Mouse (Mus musculus): ENCODE data around the gene Tmem170. TPM values are rescaled to one million over a fixed set of nuclear protein-coding genes. Genes with fewer than 3 reads are reported as not detected.

Tmem170 gene
- polyA plus RNA-seq, 1 experiment from 2014 or later: 5.9 TPM

DNA sequence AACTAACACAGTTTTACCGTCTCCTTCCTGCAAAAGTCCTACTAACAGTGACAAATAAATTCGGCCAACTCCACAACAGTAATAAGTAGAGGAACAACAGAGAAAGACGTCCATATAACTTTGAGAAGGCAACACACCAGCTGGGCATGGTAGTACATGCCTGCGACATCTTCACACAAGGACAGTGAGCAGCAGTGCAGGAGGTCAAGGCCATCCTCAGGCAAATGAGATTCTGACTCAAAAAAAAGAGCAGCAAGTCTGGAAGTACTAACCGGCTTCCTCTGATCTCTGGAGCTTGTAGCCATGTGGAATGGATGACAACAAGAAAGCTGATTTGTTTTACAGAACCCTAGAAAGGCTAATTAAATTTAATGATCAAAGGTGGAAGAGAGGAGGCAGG is 43.6 kb downstream of the Tmem170 start:
- no peaks in the 10 kb centered on the region for H3K27me3 ChIP-seq
- no peak overlapping the region for H3K9ac ChIP-seq
- H3K27ac ChIP-seq (replicated peaks): no peak overlapping the region
- no peak for ATAC-seq (ENCODE audit: low read depth)
- peaks cover 70% of the 10 kb centered on the region for H3K36me3 ChIP-seq
- WGBS: 78% methylated on average over 5 of the region's 5 CpGs
- no peak overlapping the region for H3K4me3 ChIP-seq
- H3K4me1 ChIP-seq (replicated peaks): no peaks in the 10 kb centered on the region
- no peaks in the 10 kb centered on the region for H3K9me3 ChIP-seq
- H3K4me2 ChIP-seq: no peak overlapping the region

DNA sequence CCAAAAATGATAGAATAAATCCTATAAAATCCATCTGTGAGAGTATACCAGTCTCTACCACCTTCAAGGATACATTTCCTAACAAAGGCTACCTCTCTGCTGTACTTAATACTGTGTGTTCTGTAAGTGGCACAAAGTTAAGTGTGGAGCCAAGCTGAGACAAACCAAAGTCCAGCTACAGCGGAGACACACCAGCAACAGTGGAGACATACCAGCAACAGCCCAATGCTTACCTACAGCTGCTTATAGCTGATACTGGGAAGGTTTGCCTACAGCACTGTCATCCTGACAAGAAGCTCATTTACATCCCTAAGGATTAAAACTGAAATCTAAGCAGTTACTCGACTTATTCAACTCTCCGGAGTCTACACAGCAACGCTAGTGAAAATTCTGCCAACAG is 44.6 kb downstream of the Tmem170 start:
- H3K4me1 ChIP-seq (replicated peaks): no peaks in the 10 kb centered on the region
- no peak overlapping the region for H3K9ac ChIP-seq
- H3K36me3 ChIP-seq: peaks cover 62% of the 10 kb centered on the region
- H3K4me3 ChIP-seq: no peak overlapping the region
- H3K4me2 ChIP-seq: no peak overlapping the region
- no peak for ATAC-seq (ENCODE audit: low read depth)
- H3K9me3 ChIP-seq: no peaks in the 10 kb centered on the region
- no peaks in the 10 kb centered on the region for H3K27me3 ChIP-seq
- H3K27ac ChIP-seq (replicated peaks): no peak overlapping the region
- 80% methylated on average over 4 of the region's 4 CpGs for WGBS

GRCm38 (mm10) chr8:111828595-111828994 is 48.0 kb downstream of the Tmem170 start:
- Histone ChIP-seq H3K9me3 (no peaks in the 10 kb centered on the region), H3K27me3 (no peaks in the 10 kb centered on the region), H3K36me3 (peaks cover 58% of the 10 kb centered on the region), H3K9ac (no peak overlapping the region), H3K4me3 (no peak overlapping the region), H3K4me1 (replicated peaks) (no peaks in the 10 kb centered on the region), H3K4me2 (no peak overlapping the region), H3K27ac (replicated peaks) (no peak overlapping the region)
- no peak for ATAC-seq (ENCODE audit: low read depth)
- 86% methylated on average over 6 of the region's 6 CpGs for WGBS

DNA sequence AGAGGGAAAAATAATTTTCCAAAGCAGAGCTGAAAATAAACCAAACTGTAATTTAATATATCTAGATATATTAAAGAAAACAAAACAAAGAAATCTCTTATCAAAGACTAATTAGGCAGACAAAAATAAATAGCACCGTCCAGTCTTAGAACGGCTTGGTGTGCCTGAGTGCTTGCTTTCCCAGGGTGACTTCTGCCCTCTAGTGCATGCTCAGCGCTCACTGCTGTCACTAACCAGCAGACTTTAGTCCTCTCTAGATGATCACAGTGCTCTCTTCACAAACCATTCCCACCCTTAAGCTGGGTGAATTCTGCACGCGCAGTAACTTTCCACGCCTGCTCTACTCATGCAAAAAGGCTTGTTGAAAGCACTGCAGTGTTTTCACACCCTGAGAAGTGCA is 51.3 kb downstream of the Tmem170 start:
- WGBS: 70% methylated on average over 6 of the region's 6 CpGs
- Histone ChIP-seq H3K9me3 (no peaks in the 10 kb centered on the region), H3K4me3 (no peak overlapping the region), H3K36me3 (peaks cover 64% of the 10 kb centered on the region), H3K9ac (no peak overlapping the region), H3K27ac (replicated peaks) (no peak overlapping the region), H3K4me1 (replicated peaks) (no peaks in the 10 kb centered on the region), H3K27me3 (no peaks in the 10 kb centered on the region), H3K4me2 (no peak overlapping the region)
- no peak for ATAC-seq (ENCODE audit: low read depth)

DNA sequence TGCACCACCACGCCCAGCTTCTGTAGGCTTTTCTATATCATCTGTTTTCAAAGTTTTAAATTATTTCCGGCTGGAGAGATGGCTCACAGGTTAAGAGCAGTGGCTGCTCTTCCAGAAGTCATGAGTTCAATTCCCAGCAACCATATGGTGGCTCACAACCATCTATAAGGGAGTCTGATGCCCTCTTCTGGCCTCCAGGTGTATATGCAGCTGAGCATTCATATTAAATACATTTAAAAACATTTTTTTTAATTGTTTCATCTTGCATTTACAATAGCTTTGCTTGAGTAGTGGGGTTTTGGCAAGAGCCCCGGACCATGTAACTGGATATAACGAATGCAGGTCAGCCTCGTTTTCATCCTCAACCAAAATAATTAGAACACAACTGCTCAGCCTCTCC is 52.2 kb downstream of the Tmem170 start:
- 93% methylated on average over 5 of the region's 5 CpGs for WGBS
- no peaks in the 10 kb centered on the region for H3K4me1 ChIP-seq (replicated peaks)
- H3K27me3 ChIP-seq: no peaks in the 10 kb centered on the region
- no peak overlapping the region for H3K27ac ChIP-seq (replicated peaks)
- H3K4me2 ChIP-seq: no peak overlapping the region
- no peak for ATAC-seq (ENCODE audit: low read depth)
- H3K9me3 ChIP-seq: no peaks in the 10 kb centered on the region
- H3K36me3 ChIP-seq: peaks cover 63% of the 10 kb centered on the region
- no peak overlapping the region for H3K4me3 ChIP-seq
- no peak overlapping the region for H3K9ac ChIP-seq

DNA sequence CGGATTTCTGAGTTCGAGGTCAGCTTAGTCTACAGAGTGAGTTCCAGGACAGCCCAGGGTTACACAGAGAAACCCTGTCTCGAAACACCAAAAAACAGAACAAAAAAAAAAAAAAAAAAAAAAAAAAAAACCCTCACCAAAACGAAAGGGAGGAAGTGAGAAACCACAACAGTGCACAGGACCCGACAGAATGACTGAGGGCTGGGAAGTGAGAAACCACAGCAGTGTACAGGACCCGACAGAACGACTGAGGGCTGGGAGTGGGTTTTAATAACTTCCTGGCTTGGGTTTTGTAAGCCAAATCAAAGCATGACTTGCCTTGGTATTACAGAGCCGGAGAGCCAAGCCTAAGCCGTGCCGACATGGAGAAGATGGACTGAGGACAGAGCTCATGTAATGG is 55.4 kb downstream of the Tmem170 start:
- ATAC-seq (ENCODE audit: low read depth): no peak
- H3K4me2 ChIP-seq: no peak overlapping the region
- H3K36me3 ChIP-seq: peaks cover 42% of the 10 kb centered on the region
- H3K27ac ChIP-seq (replicated peaks): no peak overlapping the region
- 88% methylated on average over 10 of the region's 10 CpGs for WGBS
- H3K27me3 ChIP-seq: no peaks in the 10 kb centered on the region
- no peak overlapping the region for H3K4me3 ChIP-seq
- no peak overlapping the region for H3K9ac ChIP-seq
- no peaks in the 10 kb centered on the region for H3K4me1 ChIP-seq (replicated peaks)
- no peaks in the 10 kb centered on the region for H3K9me3 ChIP-seq

DNA sequence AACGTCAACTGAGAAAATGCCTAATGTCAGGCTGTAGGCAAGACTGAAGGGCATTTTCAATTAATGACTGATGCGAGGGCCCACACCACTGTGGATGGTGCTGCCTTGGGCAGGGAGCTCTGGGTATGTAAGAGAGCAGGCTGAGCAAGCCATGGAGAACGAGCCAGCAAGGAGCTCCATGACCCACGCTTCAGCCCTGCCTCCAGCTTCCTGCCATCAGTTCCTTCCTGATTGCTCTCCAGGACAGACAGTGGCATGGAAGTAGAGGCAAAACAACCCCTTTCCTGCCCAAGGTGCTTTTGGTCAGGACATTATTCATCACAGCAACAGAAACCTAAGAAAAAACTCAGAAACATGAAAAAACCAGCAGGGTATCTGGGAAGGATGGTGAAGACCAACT is 55.9 kb downstream of the Tmem170 start:
- Histone ChIP-seq H3K4me2 (no peak overlapping the region), H3K4me3 (no peak overlapping the region), H3K36me3 (peaks cover 42% of the 10 kb centered on the region), H3K9ac (no peak overlapping the region), H3K9me3 (no peaks in the 10 kb centered on the region), H3K27ac (replicated peaks) (no peak overlapping the region), H3K27me3 (no peaks in the 10 kb centered on the region), H3K4me1 (replicated peaks) (no peaks in the 10 kb centered on the region)
- 86% methylated on average over 4 of the region's 4 CpGs for WGBS
- no peak for ATAC-seq (ENCODE audit: low read depth)

DNA sequence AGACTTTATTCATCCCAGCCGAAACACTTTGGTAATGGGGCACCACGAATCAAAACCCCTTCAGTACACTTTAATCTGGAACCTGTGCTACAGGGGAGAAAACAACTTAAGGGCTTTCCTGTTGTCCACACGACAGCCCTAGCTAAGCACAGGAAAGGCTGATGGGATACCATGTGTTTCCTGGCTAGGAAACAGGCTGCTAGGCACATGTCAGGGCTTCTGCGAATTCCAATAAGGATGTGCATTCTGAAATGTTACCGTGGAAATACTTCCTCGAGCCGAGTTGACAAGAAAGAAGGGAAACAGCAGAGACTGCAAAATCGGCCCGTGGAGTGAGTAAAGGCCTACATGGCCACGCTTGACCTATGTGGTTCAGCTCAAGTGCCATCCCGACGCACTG is 56.5 kb downstream of the Tmem170 start:
- H3K36me3 ChIP-seq: peaks cover 42% of the 10 kb centered on the region
- no peaks in the 10 kb centered on the region for H3K27me3 ChIP-seq
- H3K9ac ChIP-seq: no peak overlapping the region
- ATAC-seq (ENCODE audit: low read depth): no peak
- no peak overlapping the region for H3K4me2 ChIP-seq
- H3K4me1 ChIP-seq (replicated peaks): no peaks in the 10 kb centered on the region
- no peaks in the 10 kb centered on the region for H3K9me3 ChIP-seq
- no peak overlapping the region for H3K27ac ChIP-seq (replicated peaks)
- no peak overlapping the region for H3K4me3 ChIP-seq
- WGBS: 80% methylated on average over 12 of the region's 12 CpGs

DNA sequence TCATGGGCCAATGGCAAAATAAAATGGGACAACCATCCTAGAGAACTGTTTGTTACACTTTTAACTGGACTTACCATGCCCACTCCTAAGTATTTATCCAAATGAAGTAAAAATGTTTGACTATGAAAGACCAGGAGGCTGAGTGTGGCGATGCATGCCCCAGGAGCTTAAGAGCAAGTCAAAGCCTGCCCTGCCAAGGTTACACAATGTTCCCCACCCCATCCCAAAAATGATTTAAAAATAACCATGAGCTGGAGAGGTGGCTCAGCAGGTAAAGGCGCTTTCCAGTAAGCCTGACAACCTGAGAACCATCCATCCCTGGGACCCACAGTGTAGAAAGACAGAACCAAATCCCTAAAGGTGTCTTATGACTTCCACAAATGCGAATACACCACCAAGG is 58.0 kb downstream of the Tmem170 start:
- WGBS: 97% methylated on average over 3 of the region's 3 CpGs
- H3K27me3 ChIP-seq: no peaks in the 10 kb centered on the region
- no peak overlapping the region for H3K4me3 ChIP-seq
- H3K27ac ChIP-seq (replicated peaks): no peak overlapping the region
- H3K9me3 ChIP-seq: no peaks in the 10 kb centered on the region
- no peak overlapping the region for H3K9ac ChIP-seq
- no peak overlapping the region for H3K4me2 ChIP-seq
- H3K36me3 ChIP-seq: peaks cover 45% of the 10 kb centered on the region
- H3K4me1 ChIP-seq (replicated peaks): no peaks in the 10 kb centered on the region
- no peak for ATAC-seq (ENCODE audit: low read depth)

GRCm38 (mm10) chr8:111815078-111815477 is 61.5 kb downstream of the Tmem170 start:
- 89% methylated on average over 4 of the region's 4 CpGs for WGBS
- no peak for ATAC-seq (ENCODE audit: low read depth)
- Histone ChIP-seq H3K27me3 (no peaks in the 10 kb centered on the region), H3K36me3 (peaks cover 20% of the 10 kb centered on the region), H3K9ac (no peak overlapping the region), H3K27ac (replicated peaks) (no peak overlapping the region), H3K4me2 (no peak overlapping the region), H3K4me1 (replicated peaks) (peaks cover 8% of the 10 kb centered on the region; the same call in 1 of the 2 replicates), H3K4me3 (no peak overlapping the region), H3K9me3 (no peaks in the 10 kb centered on the region)

DNA sequence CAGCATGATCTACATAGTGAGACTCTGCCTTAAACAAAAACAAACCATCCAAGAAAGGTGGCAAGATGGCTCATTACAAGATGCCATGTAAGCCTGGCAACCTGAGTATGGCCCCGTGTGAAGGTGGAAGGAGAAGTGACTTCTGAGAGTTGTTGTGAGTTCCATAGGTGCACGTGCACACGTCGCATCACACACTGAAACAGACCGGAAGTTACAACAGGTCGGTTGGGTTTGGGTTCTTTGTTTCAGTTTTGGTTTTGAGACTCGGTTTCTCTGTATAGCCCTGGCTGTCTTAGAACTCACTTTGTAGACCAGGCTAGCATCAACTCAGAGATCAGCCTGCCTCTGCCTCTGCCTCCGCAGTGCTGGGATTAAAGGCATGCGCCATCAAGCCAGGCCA is 62.7 kb downstream of the Tmem170 start:
- no peak overlapping the region for H3K4me2 ChIP-seq
- no peak for ATAC-seq (ENCODE audit: low read depth)
- no peak overlapping the region for H3K9ac ChIP-seq
- H3K27me3 ChIP-seq: no peaks in the 10 kb centered on the region
- WGBS: 97% methylated on average over 9 of the region's 9 CpGs
- no peak overlapping the region for H3K27ac ChIP-seq (replicated peaks)
- peaks cover 14% of the 10 kb centered on the region for H3K4me1 ChIP-seq (replicated peaks)
- no peaks in the 10 kb centered on the region for H3K9me3 ChIP-seq
- H3K36me3 ChIP-seq: peaks cover 14% of the 10 kb centered on the region
- H3K4me3 ChIP-seq: no peak overlapping the region

Measured in neural tube, embryonic 13.5 days (tissue).